Mouse (Mus musculus): ENCODE data around the gene Krt24. TPM values are rescaled to one million over a fixed set of nuclear protein-coding genes. Genes with fewer than 3 reads are reported as not detected.

Gene Krt24
- total and polyA plus RNA-seq, 3 experiments: not detected

DNA sequence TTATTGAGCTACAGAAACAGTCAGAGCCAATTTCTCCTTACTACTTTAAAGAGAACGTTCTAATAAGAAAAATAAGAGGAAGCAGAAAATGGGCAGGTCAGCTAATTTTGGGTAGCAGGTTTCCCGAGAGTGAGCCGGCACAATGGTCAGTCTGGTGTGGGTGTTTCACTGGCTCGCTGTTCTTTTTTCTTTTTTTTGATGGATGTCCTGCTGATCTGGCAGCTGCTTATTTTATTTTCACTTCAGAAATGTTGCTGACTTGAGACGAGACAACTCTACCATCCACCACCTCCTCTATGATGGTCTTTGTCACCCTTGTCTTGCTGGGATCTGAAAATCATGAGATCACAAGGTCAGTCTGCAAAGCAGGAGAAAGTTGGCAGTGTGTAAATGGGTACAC is 5.1 kb downstream of the Krt24 start:
- Histone ChIP-seq H3K27ac (ENCODE audit: control insufficient read depth, low read depth, low read length) (no peak overlapping the region), H3K4me3 (ENCODE audit: control insufficient read depth in 1 of 2, insufficient read depth in 1 of 2, low read depth in 2 of 2, low read length in 2 of 2) (no peak overlapping the region), H3K27me3 (ENCODE audit: control insufficient read depth in 1 of 2, insufficient read depth in 2 of 2, low read length in 2 of 2) (peaks cover 6 to 13% of the 10 kb centered on the region in 2 experiments), H3K36me3 (ENCODE audit: control insufficient read depth in 1 of 2, insufficient read depth in 2 of 2, low read length in 2 of 2) (no peaks in the 10 kb centered on the region), H3K4me1 (ENCODE audit: control insufficient read depth in 1 of 2, insufficient read depth in 2 of 2, low read length in 2 of 2) (no peaks in the 10 kb centered on the region), H3K79me2 (ENCODE audit: control insufficient read depth, insufficient read depth, low read length, poor library complexity) (no peaks in the 10 kb centered on the region), H3K9me3 (replicated peaks; ENCODE audit: insufficient read depth, low read length) (no peaks in the 10 kb centered on the region), H3K9ac (ENCODE audit: control insufficient read depth, low read depth, low read length, poor library complexity, severe bottlenecking) (no peak overlapping the region)
- TF ChIP-seq USF1 (IDR thresholded peaks at IDR 0.05; ENCODE audit: low read depth, low read length): no peak
- TF ChIP-seq ETS1 (IDR thresholded peaks at IDR 0.05; ENCODE audit: low read depth, low read length): no peak
- TF ChIP-seq POLR2AphosphoS5 (IDR thresholded peaks at IDR 0.05; ENCODE audit: borderline replicate concordance, low read depth, low read length): no peak
- TF ChIP-seq ZKSCAN1 (IDR thresholded peaks at IDR 0.05; ENCODE audit: low read depth, low read length): no peak
- TF ChIP-seq POLR2AphosphoS2 (IDR thresholded peaks at IDR 0.05; ENCODE audit: low read length): no peak
- TF ChIP-seq TCF12 (IDR thresholded peaks at IDR 0.05; ENCODE audit: low read depth, low read length): no peak
- TF ChIP-seq JUND (IDR thresholded peaks at IDR 0.05; ENCODE audit: low read depth, low read length): no peak
- TF ChIP-seq ZNF384 (IDR thresholded peaks at IDR 0.05; ENCODE audit: low read depth, low read length): no peak
- no peak for TF ChIP-seq MAFK (IDR thresholded peaks at IDR 0.05; ENCODE audit: borderline replicate concordance, low read depth, low read length)
- no peak for TF ChIP-seq ZMIZ1 (IDR thresholded peaks at IDR 0.05; ENCODE audit: low read depth, low read length)
- TF ChIP-seq GATA1 (IDR thresholded peaks at IDR 0.05; ENCODE audit: low read depth, low read length): no peak
- no peak for DNase-seq (ENCODE audit: low read depth, low spot score)

DNA sequence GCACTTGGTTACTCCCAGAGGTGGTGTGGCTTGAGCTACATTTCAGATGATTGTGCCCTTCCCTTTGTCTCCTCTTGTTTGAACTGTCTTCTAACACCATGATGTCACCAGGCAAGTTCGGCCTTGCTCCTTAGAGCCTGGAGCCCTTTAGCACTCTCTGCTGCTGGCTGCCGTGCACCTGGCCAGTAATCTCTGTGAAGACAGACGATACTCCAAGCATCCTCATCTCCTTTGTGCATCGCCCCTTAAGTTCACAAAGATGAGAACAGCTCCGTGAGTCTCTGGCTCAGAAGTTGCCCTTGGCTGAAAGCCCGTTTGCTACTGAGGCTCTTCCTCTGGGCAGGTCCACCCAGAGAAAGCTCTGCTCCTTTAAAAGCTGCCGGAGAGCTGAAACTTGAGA is 8.3 kb downstream of the Krt24 start:
- no peak overlapping the region for H3K9ac ChIP-seq (ENCODE audit: control insufficient read depth, low read depth, low read length, poor library complexity, severe bottlenecking)
- no peaks in the 10 kb centered on the region for H3K9me3 ChIP-seq (replicated peaks; ENCODE audit: insufficient read depth, low read length)
- no peak overlapping the region for H3K27ac ChIP-seq (ENCODE audit: control insufficient read depth, low read depth, low read length)
- H3K4me1 ChIP-seq (ENCODE audit: control insufficient read depth in 1 of 2, insufficient read depth in 2 of 2, low read length in 2 of 2): no peaks in the 10 kb centered on the region
- H3K27me3 ChIP-seq (ENCODE audit: control insufficient read depth in 1 of 2, insufficient read depth in 2 of 2, low read length in 2 of 2): peaks cover 9% of the 10 kb centered on the region in 2 experiments
- no peak for DNase-seq (ENCODE audit: low read depth, low spot score)
- TF ChIP-seq GATA1 (IDR thresholded peaks at IDR 0.05; ENCODE audit: low read depth, low read length) (no peak), TBP (IDR thresholded peaks at IDR 0.05; ENCODE audit: low read depth, low read length) (no peak), ZMIZ1 (IDR thresholded peaks at IDR 0.05; ENCODE audit: low read depth, low read length) (no peak), MAFK (IDR thresholded peaks at IDR 0.05; ENCODE audit: borderline replicate concordance, low read depth, low read length) (no peak), TAL1 (IDR thresholded peaks at IDR 0.05; ENCODE audit: low read length) (no peak), POLR2A (IDR thresholded peaks at IDR 0.05; ENCODE audit: control insufficient read depth in 1 of 2, insufficient read depth in 1 of 2, low read depth in 1 of 2, low read length in 2 of 2, poor library complexity in 1 of 2) (no peak), MAX (IDR thresholded peaks at IDR 0.05; ENCODE audit: low read length) (no peak), MXI1 (IDR thresholded peaks at IDR 0.05; ENCODE audit: low read depth, low read length) (no peak), POLR2AphosphoS2 (IDR thresholded peaks at IDR 0.05; ENCODE audit: low read length) (no peak), ELF1 (IDR thresholded peaks at IDR 0.05; ENCODE audit: low read depth, low read length) (no peak), ZC3H11A (IDR thresholded peaks at IDR 0.05; ENCODE audit: low read depth, low read length) (no peak), ZNF384 (IDR thresholded peaks at IDR 0.05; ENCODE audit: low read depth, low read length) (no peak), SMC3 (IDR thresholded peaks at IDR 0.05; ENCODE audit: low read depth, low read length) (no peak), E2F4 (IDR thresholded peaks at IDR 0.05; ENCODE audit: borderline replicate concordance, low read depth, low read length) (no peak), CTCF (IDR thresholded peaks at IDR 0.05 in 2 of 3, conservative IDR thresholded peaks at IDR 0.05 in 1 of 3; ENCODE audit: control insufficient read depth in 1 of 3, insufficient read depth in 1 of 3, low read depth in 2 of 3, low read length in 3 of 3, poor library complexity in 1 of 3, severe bottlenecking in 1 of 3) (no peak), MAZ (IDR thresholded peaks at IDR 0.05; ENCODE audit: low read depth, low read length) (no peak)
- H3K4me3 ChIP-seq (ENCODE audit: control insufficient read depth in 1 of 2, insufficient read depth in 1 of 2, low read depth in 2 of 2, low read length in 2 of 2): no peak overlapping the region
- no peaks in the 10 kb centered on the region for H3K79me2 ChIP-seq (ENCODE audit: control insufficient read depth, insufficient read depth, low read length, poor library complexity)
- H3K36me3 ChIP-seq (ENCODE audit: control insufficient read depth in 1 of 2, insufficient read depth in 2 of 2, low read length in 2 of 2): no peaks in the 10 kb centered on the region
